Mouse (Mus musculus): ENCODE data around the gene Rgs6.

Rgs6 gene

GRCm38 (mm10) chr12:82647876-82648275, 59.8 kb downstream of the Rgs6 start:
- DNase-seq (ENCODE audit: low spot score in 2 of 2), result no peak

- no peak for DNase-seq (ENCODE audit: low spot score in 2 of 2)
Measured at GRCm38 (mm10) chr12:82649991-82650390, 61.9 kb downstream of the Rgs6 start.

DNA sequence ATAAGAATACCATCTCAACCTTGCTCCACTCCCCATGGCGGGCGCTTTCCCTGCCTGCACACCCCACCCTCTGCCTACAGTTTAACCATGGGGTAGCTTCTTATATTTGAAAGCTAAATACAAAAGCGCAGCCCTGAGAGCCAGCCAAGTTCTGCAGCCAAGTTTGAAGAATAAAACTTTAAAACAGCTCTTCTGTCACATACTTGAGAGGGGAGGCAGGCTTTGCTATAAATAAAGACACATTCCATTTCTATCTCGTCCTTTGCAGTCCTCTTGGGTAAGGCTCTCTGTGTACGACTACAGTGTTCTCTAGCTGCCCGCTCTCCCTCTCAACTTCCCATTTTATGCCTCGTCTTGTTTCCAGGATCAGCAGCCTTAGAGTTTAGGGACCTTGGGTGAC, 76.5 kb downstream of the Rgs6 start:
- DNase-seq (ENCODE audit: low spot score in 2 of 2), result peak; percentile 81 to 86

- peak; percentile 51 to 63 for DNase-seq (ENCODE audit: low spot score in 2 of 2)
Measured at GRCm38 (mm10) chr12:82667441-82667840, 79.3 kb downstream of the Rgs6 start.

DNA sequence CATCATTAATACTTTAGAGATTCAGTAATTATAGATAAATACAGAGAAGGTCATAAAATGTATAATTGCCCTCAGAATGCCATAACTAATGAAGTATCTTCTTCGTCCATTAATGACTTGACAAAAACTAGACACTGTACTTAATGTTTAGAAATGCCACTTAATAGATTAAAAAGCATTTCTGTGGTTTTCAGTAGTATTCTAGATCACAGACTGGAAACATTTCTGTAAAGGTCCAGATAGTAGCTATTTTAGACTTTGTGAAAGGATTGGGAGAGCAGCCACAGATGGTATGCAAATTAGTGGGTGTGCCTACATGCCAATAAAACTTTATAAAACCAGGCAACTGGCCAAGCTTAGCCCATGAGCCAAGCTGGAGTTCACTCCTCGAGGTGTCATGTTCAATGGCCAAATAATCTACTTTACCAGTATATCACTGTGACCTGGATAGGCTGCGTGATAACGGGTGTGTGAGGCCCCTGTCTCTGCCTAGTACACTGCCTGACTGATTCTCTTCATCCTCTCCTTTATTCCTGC, 82.2 kb downstream of the Rgs6 start:
- peak in 1 of 2 experiments; percentile 62 for DNase-seq (ENCODE audit: low spot score in 2 of 2)

DNA sequence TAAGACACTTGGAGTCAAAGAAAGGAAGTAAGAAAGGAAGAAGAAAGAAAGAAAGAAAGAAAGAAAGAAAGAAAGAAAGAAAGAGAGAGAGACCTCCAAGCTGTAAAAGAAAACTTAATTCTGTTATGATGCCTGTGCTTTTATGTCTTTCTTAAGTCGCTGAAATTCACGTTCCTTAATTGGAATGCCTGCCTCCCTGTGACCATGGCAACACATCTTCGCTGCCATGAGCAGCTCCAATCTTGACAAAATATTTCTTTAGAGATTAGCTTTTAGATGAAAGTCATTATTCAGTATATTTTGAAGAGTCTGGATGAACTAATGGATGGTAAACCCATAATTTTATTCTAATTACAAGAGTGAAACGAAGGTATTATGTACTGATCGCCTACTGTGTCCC, 83.5 kb downstream of the Rgs6 start:
- peak in 1 of 2 experiments; percentile 50 for DNase-seq (ENCODE audit: low spot score in 2 of 2)

DNA sequence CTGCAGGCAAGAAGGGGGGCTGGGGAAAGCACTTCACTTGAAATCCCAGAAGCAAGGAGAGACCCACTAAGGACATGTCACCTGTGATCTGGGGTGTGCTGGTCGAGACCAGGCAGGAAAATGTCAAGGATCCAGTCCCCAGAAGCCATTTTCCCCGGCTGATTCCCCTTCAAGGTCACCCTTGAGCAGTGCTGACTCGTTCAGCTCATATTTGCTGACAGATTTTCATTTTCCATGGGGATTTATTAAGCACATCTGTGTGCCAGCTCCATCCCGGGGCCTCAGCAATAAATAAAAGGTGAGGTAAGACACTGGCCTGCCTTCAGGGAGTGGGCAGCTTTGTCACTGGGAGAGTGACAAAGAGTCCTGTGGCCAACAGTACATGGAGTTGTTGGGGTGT, 87.0 kb downstream of the Rgs6 start:
- DNase-seq (ENCODE audit: low spot score in 2 of 2), result no peak

DNA sequence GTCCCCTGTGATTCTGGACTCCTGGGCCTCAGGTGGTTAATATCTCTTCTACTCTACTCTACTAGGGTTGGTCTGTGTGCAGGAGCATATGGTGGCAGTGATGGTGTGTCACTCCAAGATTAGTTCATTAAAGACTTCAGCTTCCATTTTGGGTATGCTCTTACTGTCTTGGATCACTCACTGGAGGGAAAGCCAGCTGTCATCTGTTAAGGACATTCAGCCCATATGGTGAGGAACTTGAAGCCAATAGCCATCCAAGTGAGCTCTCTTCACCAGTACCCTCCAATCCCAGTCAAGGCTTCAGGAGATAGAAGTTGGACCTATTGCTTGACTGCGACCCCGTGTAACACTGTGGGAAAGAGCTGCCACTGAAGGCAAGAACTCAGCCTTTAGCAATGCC, 98.9 kb downstream of the Rgs6 start:
- DNase-seq (ENCODE audit: low spot score in 2 of 2), result peak in 1 of 2 experiments; percentile 63

- DNase-seq (ENCODE audit: low spot score in 2 of 2), result no peak
Measured at GRCm38 (mm10) chr12:82698886-82699527, 110.9 kb downstream of the Rgs6 start.

GRCm38 (mm10) chr12:82699528-82699905, 111.4 kb downstream of the Rgs6 start:
- DNase-seq (ENCODE audit: low spot score in 2 of 2), result no peak

DNA sequence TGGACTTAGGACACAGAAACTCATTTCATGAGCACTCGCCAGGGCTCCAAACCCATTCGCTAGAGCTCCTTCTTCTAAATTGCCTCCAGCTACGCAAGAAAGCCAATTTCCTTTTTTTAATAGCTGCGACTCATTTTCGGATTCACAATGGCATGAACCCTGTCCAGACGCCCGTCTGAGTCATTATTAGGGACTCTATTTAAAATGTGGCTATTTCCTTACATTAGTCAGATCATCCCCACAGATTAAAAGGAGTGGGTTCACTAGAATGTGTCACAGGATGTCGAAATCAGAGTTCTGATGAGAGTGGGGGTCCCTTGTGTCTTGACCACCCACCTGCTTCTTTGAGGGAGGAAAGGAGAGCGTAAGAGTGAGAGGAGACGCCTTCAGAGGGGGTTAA, 112.1 kb downstream of the Rgs6 start:
- no peak for DNase-seq (ENCODE audit: low spot score in 2 of 2)

GRCm38 (mm10) chr12:82700840-82701239, 112.7 kb downstream of the Rgs6 start:
- no peak for DNase-seq (ENCODE audit: low spot score in 2 of 2)

DNA sequence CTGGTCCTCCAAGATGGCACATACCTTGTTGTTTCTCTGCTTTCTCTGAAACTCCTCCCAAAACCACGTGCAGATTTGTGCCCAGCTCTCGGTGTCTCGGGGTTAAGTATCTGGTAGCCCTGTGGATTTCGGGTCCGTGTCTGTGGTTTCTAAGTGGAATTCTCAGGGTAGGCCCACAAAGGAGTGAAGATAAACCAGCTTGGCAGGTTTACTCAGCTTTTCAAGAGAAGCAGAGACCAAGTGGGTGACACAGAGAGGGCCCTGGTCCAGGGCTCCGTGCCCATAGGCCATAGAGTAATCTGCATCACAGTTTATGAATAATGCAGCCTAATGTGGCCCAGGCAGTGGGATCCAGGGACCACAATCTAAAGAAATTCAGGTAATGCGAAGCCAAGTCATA, 113.3 kb downstream of the Rgs6 start:
- DNase-seq (ENCODE audit: low spot score in 2 of 2), result no peak

- DNase-seq (ENCODE audit: low spot score in 2 of 2), result no peak
Measured at GRCm38 (mm10) chr12:82710376-82710775, 122.3 kb downstream of the Rgs6 start.

DNA sequence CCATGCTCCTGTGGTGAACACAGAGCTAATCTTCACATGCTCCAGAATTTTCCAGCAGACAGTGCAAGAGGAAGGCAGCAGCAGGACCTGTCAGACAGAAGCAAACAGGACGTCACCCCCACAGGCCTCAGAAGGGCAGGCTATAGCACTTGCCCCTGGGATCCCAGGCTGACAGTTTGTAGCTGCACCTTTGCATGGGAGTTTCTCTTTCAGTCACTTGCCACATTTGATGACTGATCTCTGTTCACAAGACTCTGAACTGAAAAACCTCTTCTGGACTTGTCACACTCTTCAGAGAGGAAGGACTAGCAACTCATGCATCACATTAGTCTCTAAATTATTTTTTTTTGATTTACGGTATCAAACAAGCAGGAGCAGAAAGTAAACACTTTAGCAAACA, 126.2 kb downstream of the Rgs6 start:
- DNase-seq (ENCODE audit: low spot score in 2 of 2), result no peak

DNA sequence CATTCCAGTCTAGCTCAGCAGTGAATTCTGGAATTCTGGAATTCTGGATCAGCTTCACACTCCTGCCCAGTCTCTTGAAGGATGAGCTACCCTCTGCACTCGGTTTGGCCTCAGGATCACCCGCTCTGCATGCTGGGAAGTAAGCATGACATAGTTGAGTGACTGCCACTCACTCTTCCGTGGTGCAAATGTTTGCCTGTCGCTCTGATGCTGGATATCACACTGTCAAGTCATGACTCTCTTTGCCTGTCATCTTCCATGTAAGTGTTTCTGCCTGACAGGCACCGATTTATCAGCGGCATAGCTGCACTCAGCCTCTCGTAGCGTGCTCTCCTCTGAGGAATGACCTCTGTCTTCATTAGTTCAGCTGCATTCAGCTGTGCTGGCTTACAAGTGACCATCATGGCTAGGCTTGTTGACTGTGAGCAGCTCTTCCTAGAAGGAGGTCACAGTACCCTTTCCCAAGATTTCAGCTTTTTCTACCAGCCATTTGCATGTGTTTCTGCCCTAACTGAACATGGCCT, 135.0 kb downstream of the Rgs6 start:
- no peak for DNase-seq (ENCODE audit: low spot score in 2 of 2)

GRCm38 (mm10) chr12:82726255-82726654, 138.2 kb downstream of the Rgs6 start:
- peak in 1 of 2 experiments; percentile 33 for DNase-seq (ENCODE audit: low spot score in 2 of 2)

DNA sequence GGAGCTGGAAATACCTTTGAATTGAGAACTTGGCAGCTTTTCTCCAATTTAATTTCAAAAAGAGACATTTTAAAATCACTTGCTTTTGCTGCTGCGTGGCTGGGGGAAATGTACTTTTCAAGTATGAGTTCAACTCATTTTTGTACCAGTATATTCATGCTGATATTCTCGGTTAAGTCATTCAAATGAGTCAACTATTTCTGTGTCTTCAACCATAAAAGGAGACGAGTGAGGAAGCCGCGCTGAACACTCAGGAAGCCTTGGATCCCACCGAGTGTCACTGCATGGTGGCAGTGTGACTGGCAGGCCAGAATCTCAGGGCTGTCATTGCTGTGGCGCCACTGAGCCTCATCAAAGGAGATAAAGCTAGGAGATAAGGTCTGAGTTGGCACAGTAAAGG, 143.5 kb downstream of the Rgs6 start:
- peak; percentile 46 to 48 for DNase-seq (ENCODE audit: low spot score in 2 of 2)

DNA sequence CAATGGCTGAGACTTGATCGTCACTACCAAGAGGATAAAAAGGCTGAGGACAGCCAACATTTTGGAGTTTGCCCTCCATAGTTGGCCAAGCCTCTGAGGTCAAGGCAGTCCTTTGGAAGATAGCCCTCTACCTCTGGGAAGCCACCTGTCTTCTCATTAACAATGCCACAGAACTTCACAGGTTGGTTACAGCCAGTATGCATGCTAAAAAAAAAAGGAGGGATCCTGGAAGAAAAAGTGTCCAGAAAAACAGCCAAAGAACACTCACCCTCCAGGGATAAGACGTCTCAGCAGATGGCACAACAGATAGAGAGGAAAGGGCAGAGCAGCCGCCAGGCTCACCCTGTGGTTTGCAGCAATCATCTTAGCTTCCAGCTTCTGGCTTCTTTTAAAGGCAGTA, 154.9 kb downstream of the Rgs6 start:
- no peak for DNase-seq (ENCODE audit: low spot score in 2 of 2)

DNA sequence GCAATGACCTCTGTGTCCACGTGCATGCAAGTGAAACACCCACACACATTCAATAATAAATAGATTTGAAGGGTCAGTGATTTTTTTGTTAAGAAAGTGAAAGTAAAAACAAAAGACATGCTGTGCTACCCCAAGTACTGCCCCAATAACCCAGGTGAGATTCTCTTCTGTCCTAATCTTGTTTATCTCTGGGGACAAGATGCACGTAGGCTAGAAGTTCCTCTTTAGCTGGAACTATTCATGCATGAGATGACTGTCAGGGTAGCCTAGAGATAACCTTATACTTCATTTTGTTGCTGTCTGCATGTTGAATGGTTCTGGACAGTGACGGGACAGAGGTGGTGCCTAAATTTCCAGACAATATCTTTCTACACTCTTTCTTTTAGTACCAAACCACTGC, 155.9 kb downstream of the Rgs6 start:
- no peak for DNase-seq (ENCODE audit: low spot score in 2 of 2)

- DNase-seq (ENCODE audit: low spot score in 2 of 2), result no peak
Measured at GRCm38 (mm10) chr12:82744826-82745225, 156.7 kb downstream of the Rgs6 start.

GRCm38 (mm10) chr12:82747099-82747498, 159.0 kb downstream of the Rgs6 start:
- DNase-seq (ENCODE audit: low spot score in 2 of 2), result no peak

- no peak for DNase-seq (ENCODE audit: low spot score in 2 of 2)
Measured at GRCm38 (mm10) chr12:82751846-82752245, 163.8 kb downstream of the Rgs6 start.

GRCm38 (mm10) chr12:82754501-82754900, 166.4 kb downstream of the Rgs6 start:
- no peak for DNase-seq (ENCODE audit: low spot score in 2 of 2)

Data from right cerebral cortex, postnatal 10 days (tissue).